Mouse (Mus musculus): ENCODE results near the gene Kcnab3.

GRCm38 (mm10) chr11:69366157-69366854 is 40.2 kb downstream of the Kcnab3 start:
- TF ChIP-seq CTCF (IDR thresholded peaks at IDR 0.05; ENCODE audit: control insufficient read depth, insufficient read depth, insufficient read length) = no peak
- TF ChIP-seq MAX (IDR thresholded peaks at IDR 0.05) = no peak
